Mouse (Mus musculus) kidney, embryonic 14.5 days (tissue): ENCODE data around the gene Zfp36. TPM values are rescaled to one million over a fixed set of nuclear protein-coding genes. Genes with fewer than 3 reads are reported as not detected.
A peak's percentile ranks its signal among the peaks of the same experiment; 100 is the strongest.

Experiments used
- ATAC-seq: fragments of 200-750 bp; cut with Nextera tagmentation; 2 replicates; pipeline ENCODE4 v1.8.0; 2017; ENCODE audit warnings: moderate number of reproducible peaks, mild to moderate bottlenecking, moderate TSS enrichment, moderate library complexity; ENCODE audit not compliant: low FRiP score, low TSS enrichment
- H3K27ac ChIP-seq: fragments of 300-500 bp; sonication (generic); 2 replicates; pipeline ENCODE4 v1.5.1; 2014; ENCODE audit warnings: low read depth, mild to moderate bottlenecking, low read length, moderate library complexity, mixed read lengths
- H3K27me3 ChIP-seq: fragments of 300-500 bp; sonication (generic); 2 replicates; pipeline ENCODE4 v1.6.1; 2014; ENCODE audit warnings: mild to moderate bottlenecking, low read length; ENCODE audit not compliant: control insufficient read depth, insufficient read depth
- H3K36me3 ChIP-seq: fragments of 300-500 bp; sonication (generic); 2 replicates; pipeline ENCODE4 v1.6.1; 2014; ENCODE audit warnings: low read length, mixed read lengths; ENCODE audit not compliant: control insufficient read depth, insufficient read depth
- H3K4me1 ChIP-seq: fragments of 300-500 bp; sonication (generic); 2 replicates; pipeline ENCODE4 v1.6.1; 2014; ENCODE audit warnings: low read length, mixed read lengths; ENCODE audit not compliant: control insufficient read depth, insufficient read depth
- H3K4me2 ChIP-seq: fragments of 300-500 bp; sonication (generic); replicated peaks from 2 replicates; pipeline ENCODE4 v1.6.1; 2014; ENCODE audit warnings: low read depth, mild to moderate bottlenecking, low read length
- H3K4me3 ChIP-seq: fragments of 300-500 bp; sonication (generic); 2 replicates; pipeline ENCODE4 v1.5.1; 2014; ENCODE audit warnings: mild to moderate bottlenecking, low read length
- H3K9ac ChIP-seq: fragments of 300-500 bp; sonication (generic); 2 replicates; pipeline ENCODE4 v1.6.1; 2014; ENCODE audit warnings: low read depth, mild to moderate bottlenecking, low read length, moderate library complexity
- H3K9me3 ChIP-seq: fragments of 300-500 bp; sonication (generic); 2 replicates; pipeline ENCODE4 v1.6.1; 2016; ENCODE audit warnings: low read length; ENCODE audit not compliant: control insufficient read depth
- WGBS: fragments of 180-500 bp; shearing (Covaris S2); extraction: QIAGEN DNeasy Blood & Tissue Kit; methylation state at CpG from one replicate; pipeline ENCODE4 v1.1.7; 2014; 5-methylcytosine and 5-hydroxymethylcytosine counted together
- polyA plus RNA-seq: library from polyadenylated mRNA; unstranded; fragments of >200 nt; fragmentation: Nextera tagmentation; extraction: Ambion mirVana; gene quantifications from 2 replicates; pipeline ENCODE4 v1.2.1, GENCODE M21; 2014

Gene Zfp36
- polyA plus RNA-seq, 1 experiment from 2014 or later = 10.7 TPM

GRCm38 (mm10) chr7:28354113-28354581 is 25.9 kb downstream of the Zfp36 start:
- Histone ChIP-seq H3K27me3 (no peaks in the 10 kb centered on the region), H3K4me1 (peaks cover 35% of the 10 kb centered on the region), H3K9me3 (no peaks in the 10 kb centered on the region), H3K9ac (no peak overlapping the region), H3K27ac (no peak overlapping the region), H3K36me3 (peaks cover 34% of the 10 kb centered on the region), H3K4me3 (no peak overlapping the region), H3K4me2 (no peak overlapping the region)
- WGBS = 64% methylated on average over 3 of the region's 3 CpGs
- ATAC-seq = no peak

- Histone ChIP-seq H3K27me3 (no peaks in the 10 kb centered on the region), H3K27ac (no peak overlapping the region), H3K9me3 (no peaks in the 10 kb centered on the region)
These were observed 26.8 kb downstream of the Zfp36 start for GRCm38 (mm10) chr7:28353267-28353666.

GRCm38 (mm10) chr7:28351676-28352191 is 28.3 kb downstream of the Zfp36 start:
- Histone ChIP-seq H3K36me3 (peaks cover 31% of the 10 kb centered on the region), H3K4me3 (peak overlapping the region; percentile 97), H3K9me3 (no peaks in the 10 kb centered on the region), H3K9ac (peak overlapping the region; percentile 98), H3K27me3 (no peaks in the 10 kb centered on the region), H3K4me2 (peak overlapping the region; percentile 77), H3K27ac (no peak overlapping the region), H3K4me1 (peaks cover 20% of the 10 kb centered on the region)
- no peak for ATAC-seq
- WGBS = 38% methylated on average over 4 of the region's 4 CpGs

More at GRCm38 (mm10) chr7:28353267-28353666, 26.8 kb downstream of the Zfp36 start:
- peaks cover 33% of the 10 kb centered on the region for H3K4me1 ChIP-seq
- no peak for ATAC-seq
- H3K9ac ChIP-seq = no peak overlapping the region; the same call in 1 of the 2 replicates
- 89% methylated on average over 2 of the region's 2 CpGs for WGBS
- H3K36me3 ChIP-seq = peaks cover 31% of the 10 kb centered on the region
- no peak overlapping the region for H3K4me3 ChIP-seq
- H3K4me2 ChIP-seq = no peak overlapping the region

- peak within 1 kb of the TSS; percentile 98 for H3K9ac ChIP-seq
- peak within 1 kb of the TSS; percentile 97 for H3K4me3 ChIP-seq
- H3K9me3 ChIP-seq = no peaks in the 10 kb centered on the region
- ATAC-seq = peak; percentile 94
- WGBS = under 1% methylated on average over 46 of the region's 50 CpGs
- no peaks in the 10 kb centered on the region for H3K27me3 ChIP-seq
- H3K36me3 ChIP-seq = peaks cover 31% of the 10 kb centered on the region
- H3K27ac ChIP-seq = peak within 1 kb of the TSS; percentile 94
- H3K4me2 ChIP-seq = peak within 1 kb of the TSS; percentile 77
- H3K4me1 ChIP-seq = peaks cover 18% of the 10 kb centered on the region
These were observed 29.7 kb downstream of the Zfp36 start, which contains the start of gene Rps16 for GRCm38 (mm10) chr7:28350155-28350883. Rps16 (plus strand) TSS chr7:28350652.

- Histone ChIP-seq H3K4me2 (no peak overlapping the region), H3K4me1 (peaks cover 18% of the 10 kb centered on the region), H3K27ac (no peak overlapping the region), H3K27me3 (no peaks in the 10 kb centered on the region), H3K9me3 (no peaks in the 10 kb centered on the region), H3K9ac (no peak overlapping the region), H3K36me3 (peaks cover 19% of the 10 kb centered on the region), H3K4me3 (no peak overlapping the region)
- WGBS = 88% methylated on average over 7 of the region's 7 CpGs
- no peak for ATAC-seq
These were observed 31.5 kb downstream of the Zfp36 start for GRCm38 (mm10) chr7:28348601-28349000.

- Histone ChIP-seq H3K27ac (no peak overlapping the region), H3K4me1 (peaks cover 18% of the 10 kb centered on the region), H3K36me3 (peaks cover 10% of the 10 kb centered on the region; the same call in 1 of the 2 replicates), H3K9me3 (no peaks in the 10 kb centered on the region), H3K4me3 (no peak overlapping the region), H3K4me2 (no peak overlapping the region), H3K9ac (no peak overlapping the region), H3K27me3 (no peaks in the 10 kb centered on the region)
- 70% methylated on average over 3 of the region's 3 CpGs for WGBS
- no peak for ATAC-seq
These were observed 32.3 kb downstream of the Zfp36 start for GRCm38 (mm10) chr7:28347746-28348145.

GRCm38 (mm10) chr7:28344637-28345036 is 35.4 kb downstream of the Zfp36 start:
- WGBS = 1% methylated on average over 4 of the region's 4 CpGs
- ATAC-seq = no peak
- H3K4me2 ChIP-seq = no peak overlapping the region

GRCm38 (mm10) chr7:28341381-28341780 is 38.7 kb downstream of the Zfp36 start:
- no peak overlapping the region for H3K4me2 ChIP-seq
- no peaks in the 10 kb centered on the region for H3K9me3 ChIP-seq
- H3K4me1 ChIP-seq = peaks cover 12% of the 10 kb centered on the region
- 12% methylated on average over 7 of the region's 7 CpGs for WGBS
- no peak for ATAC-seq
- no peak overlapping the region for H3K4me3 ChIP-seq
- peak overlapping the region; percentile 62; the same call in 1 of the 2 replicates for H3K27ac ChIP-seq
- no peaks in the 10 kb centered on the region for H3K27me3 ChIP-seq
- H3K9ac ChIP-seq = no peak overlapping the region
- no peaks in the 10 kb centered on the region for H3K36me3 ChIP-seq

More at GRCm38 (mm10) chr7:28344637-28345036, 35.4 kb downstream of the Zfp36 start:
- Histone ChIP-seq H3K4me1 (peaks cover 11% of the 10 kb centered on the region; the same call in 1 of the 2 replicates), H3K27ac (no peak overlapping the region), H3K4me3 (no peak overlapping the region), H3K9ac (no peak overlapping the region), H3K36me3 (no peaks in the 10 kb centered on the region), H3K9me3 (no peaks in the 10 kb centered on the region), H3K27me3 (no peaks in the 10 kb centered on the region)
